Mouse (Mus musculus) heart, postnatal 0 days (tissue): ENCODE data around the gene Gm48551.

Experiments
- CTCF ChIP-seq: IDR thresholded peaks from 2 replicates; pipeline ENCODE4 v1.5.1; 2016; ENCODE audit warnings: antibody characterized with exemption, control low read depth, low read depth
- EP300 ChIP-seq: IDR thresholded peaks from 2 replicates; pipeline ENCODE4 v1.6.1; 2016; ENCODE audit warnings: antibody characterized with exemption, low read depth

- TF ChIP-seq CTCF (peak; percentile 41; the same call in 1 of the 2 replicates), EP300 (no peak)
These were observed 39.7 kb upstream of the Gm48551 start for GRCm38 (mm10) chr10:81344421-81345161.
